Mouse (Mus musculus) inflammation-experienced regulatory T-cells (primary cell): ENCODE results near the gene Serpine1. TPM values are rescaled to one million over a fixed set of nuclear protein-coding genes. Genes with fewer than 3 reads are reported as not detected.

Experiments
- polyA plus RNA-seq, 2 experiments: library from polyadenylated mRNA; unstranded; fragments of 100-300 nt; shearing (Covaris generic); gene quantifications; one replicate each; pipeline ENCODE4 v1.2.1; 2017

The Serpine1 gene
- 1 to 10 TPM in 1 of 2 experiments, under 1 TPM in 1; 0.14 to 1.6 TPM for polyA plus RNA-seq

GRCm38 (mm10) chr5:137072079-137072960 lies at the start of gene Serpine1:
Serpine1 (minus strand) TSS chr5:137072268.

DNA sequence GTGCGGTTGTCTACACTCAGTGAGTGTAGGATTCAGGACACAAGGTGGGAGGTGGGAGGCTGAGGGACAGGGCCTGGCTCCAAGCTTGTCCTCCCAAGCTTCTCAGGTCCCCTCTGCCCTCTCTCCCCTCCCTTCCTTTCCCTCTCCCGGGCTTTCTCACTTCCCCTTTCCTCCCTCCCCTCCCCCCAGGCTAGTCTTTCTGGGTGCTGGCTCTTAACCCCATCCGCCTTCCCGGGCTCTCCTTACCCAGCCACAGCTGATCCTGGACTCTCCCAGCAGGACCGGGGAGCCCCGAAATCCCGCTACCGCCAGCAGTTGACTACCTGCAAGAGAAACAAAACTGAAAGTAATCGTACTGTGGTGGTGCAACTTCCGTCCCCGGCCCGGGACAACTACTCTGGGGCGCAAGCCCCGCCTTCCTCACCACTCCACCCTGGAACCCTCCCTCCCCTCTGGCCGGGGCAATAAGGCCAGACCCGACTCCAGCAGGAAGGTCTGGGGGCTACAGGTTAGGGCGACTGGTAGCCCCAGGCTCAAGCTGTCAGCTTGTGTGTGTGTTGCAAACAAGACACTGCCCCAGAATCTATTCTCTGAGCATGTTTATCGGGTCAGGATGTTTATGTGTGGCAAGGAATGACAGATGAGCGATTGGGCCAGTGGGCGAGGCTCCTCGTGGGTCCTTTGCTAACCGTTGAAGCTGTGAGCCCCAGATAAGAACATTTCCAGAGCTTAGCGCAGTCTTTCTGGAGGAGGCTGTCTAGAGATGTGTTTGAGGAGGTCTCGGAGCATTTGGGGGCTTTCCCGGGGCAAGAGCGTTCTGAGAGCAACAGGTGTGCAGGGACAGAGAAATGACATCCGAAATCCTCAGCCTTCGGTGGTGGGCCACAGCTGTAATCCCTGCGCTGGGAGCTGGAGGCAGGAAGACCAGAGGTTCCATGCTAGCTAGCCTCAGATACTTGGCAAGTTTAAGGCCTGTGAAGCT lies 44.1 kb upstream of the Serpine1 start, which contains the start of gene Trim56:
TSS of gene Trim56 (minus strand) at position 344 of the 982 bp plus-strand sequence.

GRCm38 (mm10) chr5:137045402-137046323 lies 26.4 kb downstream of the Serpine1 start, which contains the start of gene Ap1s1:
Ap1s1 (minus strand) TSS chr5:137046135.

GRCm38 (mm10) chr5:137026092-137026491 lies 46.0 kb downstream of the Serpine1 start, which contains the start of gene Vgf:
Vgf (plus strand) TSS chr5:137026392.

Other genes starting within 250 kb of the Serpine1 start
- gene Col26a1, start 189.1 kb downstream of the Serpine1 start, polyA plus RNA-seq, result 1 to 10 TPM in 1 of 2 experiments, under 1 TPM in 1; 0.76 to 6.1 TPM
- gene Ift22, start 164.1 kb downstream of the Serpine1 start, polyA plus RNA-seq, result 1 to 10 TPM; 7.7 to 9.2 TPM
- gene Fis1, start 119.0 kb downstream of the Serpine1 start, polyA plus RNA-seq, result 100 to 1,000 TPM; 204 to 262 TPM
- gene Cldn15, start 105.7 kb downstream of the Serpine1 start, polyA plus RNA-seq, result not detected
- gene Plod3, start 85.2 kb downstream of the Serpine1 start, polyA plus RNA-seq, result 10 to 100 TPM in 1 of 2 experiments, 1 to 10 TPM in 1; 9.8 to 16.2 TPM
- gene Znhit1, start 84.2 kb downstream of the Serpine1 start, polyA plus RNA-seq, result 10 to 100 TPM; 41.9 to 59.2 TPM
- gene Vgf, start 45.9 kb downstream of the Serpine1 start, polyA plus RNA-seq, result not detected
- 10 to 100 TPM; 71.3 to 86.8 TPM for gene Ap1s1, start 26.1 kb downstream of the Serpine1 start, polyA plus RNA-seq
- gene Trim56, start 43.9 kb upstream of the Serpine1 start, polyA plus RNA-seq, result 10 to 100 TPM; 11.7 to 16.4 TPM
- gene Muc3, start 77.1 kb upstream of the Serpine1 start, polyA plus RNA-seq, result under 1 TPM in 1 of 2 experiments, not detected in 1; 0.93 TPM
- 1 to 10 TPM; 1.5 to 1.9 TPM for gene Muc3a, start 140.1 kb upstream of the Serpine1 start, polyA plus RNA-seq
- under 1 TPM; 0.13 to 0.20 TPM for gene Ache, start 215.3 kb upstream of the Serpine1 start, polyA plus RNA-seq
- gene Ufsp1, start 222.4 kb upstream of the Serpine1 start, polyA plus RNA-seq, result 1 to 10 TPM in 1 of 2 experiments, under 1 TPM in 1; 0.55 to 2.6 TPM
- gene Srrt, start 235.4 kb upstream of the Serpine1 start, polyA plus RNA-seq, result 100 to 1,000 TPM; 111 to 126 TPM
- 1 to 10 TPM; 4.1 to 5.2 TPM for gene Trip6, start 242.1 kb upstream of the Serpine1 start, polyA plus RNA-seq